Mouse (Mus musculus): ENCODE measurements around the gene Gm49358.
A peak's percentile ranks its signal among the peaks of the same experiment; 100 is the strongest.

The Gm49358 gene

GRCm38 (mm10) chr10:86778398-86779116, 14.8 kb downstream of the Gm49358 start, which contains the start of gene Nt5dc3:
TSS of gene Nt5dc3 (plus strand) at chr10:86779005.
- peak; percentile 98 for DNase-seq (ENCODE audit: low read depth, low spot score)

- peak; percentile 46 for DNase-seq (ENCODE audit: low read depth, low spot score)
These were observed 15.5 kb downstream of the Gm49358 start for GRCm38 (mm10) chr10:86779117-86779755.

- no peak for DNase-seq (ENCODE audit: low read depth, low spot score)
These were observed 16.2 kb downstream of the Gm49358 start for GRCm38 (mm10) chr10:86779816-86780500.

GRCm38 (mm10) chr10:86781641-86782040, 17.9 kb downstream of the Gm49358 start:
- peak; percentile 31 for DNase-seq (ENCODE audit: low read depth, low spot score)

- no peak for DNase-seq (ENCODE audit: low read depth, low spot score)
These were observed 18.9 kb downstream of the Gm49358 start for GRCm38 (mm10) chr10:86782656-86783055.

- DNase-seq (ENCODE audit: low read depth, low spot score) = no peak
These were observed 19.8 kb downstream of the Gm49358 start for GRCm38 (mm10) chr10:86783561-86783960.

GRCm38 (mm10) chr10:86784126-86784675, 20.4 kb downstream of the Gm49358 start:
- DNase-seq (ENCODE audit: low read depth, low spot score) = no peak

GRCm38 (mm10) chr10:86785396-86785795, 21.6 kb downstream of the Gm49358 start:
- DNase-seq (ENCODE audit: low read depth, low spot score) = no peak

GRCm38 (mm10) chr10:86786083-86786482, 22.3 kb downstream of the Gm49358 start:
- no peak for DNase-seq (ENCODE audit: low read depth, low spot score)

GRCm38 (mm10) chr10:86788193-86788592, 24.4 kb downstream of the Gm49358 start:
- no peak for DNase-seq (ENCODE audit: low read depth, low spot score)

- DNase-seq (ENCODE audit: low read depth, low spot score) = no peak
These were observed 25.4 kb downstream of the Gm49358 start for GRCm38 (mm10) chr10:86789146-86789672.

- DNase-seq (ENCODE audit: low read depth, low spot score) = no peak
These were observed 27.9 kb downstream of the Gm49358 start for GRCm38 (mm10) chr10:86791507-86792184.

- peak; percentile 32 for DNase-seq (ENCODE audit: low read depth, low spot score)
These were observed 29.8 kb downstream of the Gm49358 start for GRCm38 (mm10) chr10:86793509-86793951.

GRCm38 (mm10) chr10:86794196-86794595, 30.4 kb downstream of the Gm49358 start:
- DNase-seq (ENCODE audit: low read depth, low spot score) = no peak

GRCm38 (mm10) chr10:86794794-86795535, 31.2 kb downstream of the Gm49358 start:
- peak; percentile 91 for DNase-seq (ENCODE audit: low read depth, low spot score)

- DNase-seq (ENCODE audit: low read depth, low spot score) = no peak
These were observed 32.4 kb downstream of the Gm49358 start for GRCm38 (mm10) chr10:86796073-86796741.

- DNase-seq (ENCODE audit: low read depth, low spot score) = no peak
These were observed 43.6 kb downstream of the Gm49358 start for GRCm38 (mm10) chr10:86807362-86807761.

- no peak for DNase-seq (ENCODE audit: low read depth, low spot score)
These were observed 44.4 kb downstream of the Gm49358 start for GRCm38 (mm10) chr10:86808013-86808758.

- peak; percentile 94 for DNase-seq (ENCODE audit: low read depth, low spot score)
These were observed 46.2 kb downstream of the Gm49358 start for GRCm38 (mm10) chr10:86810000-86810399.
